Mouse (Mus musculus): ENCODE measurements around the gene Kcnj12.

The Kcnj12 gene

DNA sequence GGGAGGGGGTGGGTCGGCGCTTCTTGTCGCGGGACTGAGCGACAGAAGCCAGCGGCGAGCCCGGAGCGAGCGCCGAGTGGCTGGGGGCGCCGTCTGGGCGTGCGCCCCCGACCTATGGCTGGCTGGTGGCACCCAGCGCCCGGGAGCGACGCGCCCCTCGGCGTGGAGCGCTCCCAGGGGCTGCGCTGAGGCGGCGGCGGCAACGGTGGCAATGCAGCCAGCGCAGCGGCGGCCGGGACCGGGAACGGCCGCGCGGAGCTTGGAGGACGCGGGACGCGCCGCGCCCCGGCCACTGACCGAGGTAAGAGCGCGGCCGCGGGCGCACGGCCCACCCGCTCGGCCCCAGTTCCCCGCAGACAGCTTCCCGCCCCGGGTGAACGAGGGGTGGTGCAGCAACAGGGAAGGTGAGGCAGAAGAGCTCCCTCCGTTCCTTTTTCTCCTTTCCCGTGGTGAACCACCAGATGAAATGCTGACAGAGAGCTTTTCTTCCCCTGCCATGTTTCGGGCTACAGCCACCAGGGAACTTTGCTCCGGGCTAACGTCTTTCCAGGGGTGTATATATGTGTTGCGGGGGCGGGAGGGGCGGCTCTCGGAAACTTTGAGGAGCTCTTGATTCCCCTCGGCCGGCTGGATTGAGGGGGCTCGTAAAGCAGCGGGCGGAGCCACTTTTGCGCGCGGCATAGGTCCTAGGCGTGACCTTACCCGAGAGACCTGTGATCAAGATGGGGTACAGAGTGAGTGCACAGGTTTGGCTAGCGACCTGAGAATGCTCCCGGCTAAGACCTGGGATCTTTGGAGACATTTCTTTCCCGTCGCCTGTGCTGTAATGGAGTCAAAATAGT is at the start of gene Kcnj12:
Gene Kcnj12, plus strand, starts transcription at position 15 of the 842 bp plus-strand sequence.
- no peak for DNase-seq (ENCODE audit: low spot score)

DNA sequence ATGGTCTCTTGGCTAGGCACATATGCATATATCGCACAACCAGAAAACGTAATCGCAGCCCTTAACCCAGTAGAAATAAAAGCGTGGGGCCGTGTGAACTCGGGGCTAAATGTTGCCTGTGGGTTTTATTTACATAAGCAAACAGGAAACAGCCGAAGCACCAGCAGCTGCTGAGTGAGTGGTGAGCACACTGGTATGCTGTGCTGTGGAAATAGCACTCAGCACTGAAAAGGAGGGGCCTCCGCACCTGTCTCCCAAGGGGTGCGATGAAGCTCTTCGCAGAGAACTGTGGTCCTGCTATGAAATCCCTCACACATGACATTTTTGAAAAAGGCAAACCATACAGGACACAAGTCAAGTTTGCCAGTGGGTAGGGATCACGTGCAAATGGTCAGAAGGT is 47.3 kb upstream of the Kcnj12 start:
- no peak for DNase-seq (ENCODE audit: low spot score)

DNA sequence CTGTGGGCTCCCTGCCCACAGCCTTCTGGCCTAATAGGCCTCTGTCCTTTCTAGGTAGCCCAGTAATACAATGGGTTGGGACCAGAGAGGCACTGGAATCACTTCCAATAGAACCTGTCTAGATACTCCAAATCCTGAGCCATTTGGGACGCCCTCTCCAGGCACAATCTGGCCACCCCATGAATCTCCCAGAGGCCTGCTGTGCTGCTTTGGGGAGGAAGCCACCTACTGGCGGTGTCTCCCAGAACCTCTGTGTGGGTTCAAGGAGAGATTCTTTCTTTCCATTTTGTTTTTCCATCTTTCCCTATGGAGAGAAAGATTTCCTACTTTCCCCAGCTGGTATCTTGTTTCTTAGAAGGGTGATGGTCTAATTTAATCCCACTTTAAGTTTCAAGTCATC is 46.1 kb upstream of the Kcnj12 start:
- no peak for DNase-seq (ENCODE audit: low spot score)

DNA sequence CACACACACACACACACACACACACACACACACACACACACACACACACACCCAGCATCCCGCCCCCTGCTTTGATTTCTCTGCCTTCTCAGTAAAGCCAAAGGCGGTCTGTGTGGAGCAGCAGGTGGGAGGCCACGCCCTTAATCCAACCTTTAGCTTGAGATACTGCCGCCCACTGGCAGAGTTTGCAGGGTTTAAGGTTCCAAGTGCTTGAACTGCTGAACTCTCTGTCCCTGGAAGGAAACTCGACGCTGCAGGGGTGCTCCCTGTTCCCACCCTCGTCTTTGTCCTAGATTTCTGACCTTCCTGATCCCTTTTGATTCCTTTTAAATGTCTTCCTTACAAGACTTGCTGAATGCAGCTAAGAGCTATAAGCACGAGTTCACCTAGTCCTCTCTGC is 45.6 kb upstream of the Kcnj12 start:
- peak; percentile 60 for DNase-seq (ENCODE audit: low spot score)

DNA sequence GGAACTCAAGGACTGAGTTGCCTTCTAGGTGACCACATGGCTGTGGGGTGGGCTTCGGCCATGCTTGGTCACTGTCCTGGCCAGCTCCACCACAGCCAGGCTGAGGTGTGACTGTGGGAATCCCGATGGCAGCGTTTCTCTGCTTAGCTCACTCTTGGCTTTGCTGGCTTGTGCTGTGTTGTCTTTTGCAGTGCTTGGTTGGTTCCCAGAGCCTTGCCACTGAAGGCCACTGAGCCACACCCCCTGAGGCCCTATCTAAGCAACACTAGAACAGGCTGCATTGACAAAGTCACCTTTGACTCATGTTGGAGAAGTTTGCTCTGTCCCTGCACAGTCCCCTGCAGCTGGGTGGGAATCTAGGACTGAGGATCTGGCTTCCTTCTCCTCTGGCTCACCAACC is 45.2 kb upstream of the Kcnj12 start:
- no peak for DNase-seq (ENCODE audit: low spot score)

DNA sequence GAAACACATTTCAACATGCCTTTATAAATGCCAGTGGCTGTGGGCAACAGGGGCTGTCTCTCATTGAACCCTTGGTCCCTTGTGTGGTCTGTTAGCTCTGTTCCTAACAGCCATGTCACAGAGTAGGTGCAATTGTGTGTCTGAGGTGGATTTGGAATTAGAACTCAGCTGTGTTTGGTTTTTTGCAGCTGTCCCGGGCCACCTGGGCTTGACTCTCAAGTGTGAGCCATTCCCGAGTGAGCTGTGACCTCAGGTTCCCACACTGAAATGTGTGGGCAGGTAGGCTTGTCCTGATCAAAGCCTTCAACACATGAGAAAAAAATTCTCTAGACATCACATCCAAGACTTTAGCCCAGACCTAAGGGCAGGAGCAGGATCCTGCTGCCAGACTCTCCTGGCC is 43.7 kb upstream of the Kcnj12 start:
- no peak for DNase-seq (ENCODE audit: low spot score)

DNA sequence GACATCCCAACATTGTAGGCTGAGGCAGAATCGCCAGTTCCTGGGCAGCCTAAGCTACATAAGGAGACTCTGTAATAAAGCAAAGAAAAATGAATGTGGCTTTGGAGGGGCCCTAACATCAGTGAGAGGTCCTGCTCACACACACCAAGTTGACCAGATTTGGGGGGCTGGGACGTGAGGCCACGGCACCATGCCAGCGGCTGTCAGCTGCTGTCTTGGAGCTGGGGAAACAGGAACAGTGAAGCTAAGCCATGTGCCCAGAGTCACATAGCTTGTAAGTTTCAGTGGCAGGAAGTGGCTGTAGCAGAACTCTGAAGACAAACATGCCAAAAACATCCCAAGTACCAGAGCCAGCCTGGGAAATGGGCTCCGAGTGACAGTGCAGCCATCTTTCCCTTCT is 42.6 kb upstream of the Kcnj12 start:
- no peak for DNase-seq (ENCODE audit: low spot score)

DNA sequence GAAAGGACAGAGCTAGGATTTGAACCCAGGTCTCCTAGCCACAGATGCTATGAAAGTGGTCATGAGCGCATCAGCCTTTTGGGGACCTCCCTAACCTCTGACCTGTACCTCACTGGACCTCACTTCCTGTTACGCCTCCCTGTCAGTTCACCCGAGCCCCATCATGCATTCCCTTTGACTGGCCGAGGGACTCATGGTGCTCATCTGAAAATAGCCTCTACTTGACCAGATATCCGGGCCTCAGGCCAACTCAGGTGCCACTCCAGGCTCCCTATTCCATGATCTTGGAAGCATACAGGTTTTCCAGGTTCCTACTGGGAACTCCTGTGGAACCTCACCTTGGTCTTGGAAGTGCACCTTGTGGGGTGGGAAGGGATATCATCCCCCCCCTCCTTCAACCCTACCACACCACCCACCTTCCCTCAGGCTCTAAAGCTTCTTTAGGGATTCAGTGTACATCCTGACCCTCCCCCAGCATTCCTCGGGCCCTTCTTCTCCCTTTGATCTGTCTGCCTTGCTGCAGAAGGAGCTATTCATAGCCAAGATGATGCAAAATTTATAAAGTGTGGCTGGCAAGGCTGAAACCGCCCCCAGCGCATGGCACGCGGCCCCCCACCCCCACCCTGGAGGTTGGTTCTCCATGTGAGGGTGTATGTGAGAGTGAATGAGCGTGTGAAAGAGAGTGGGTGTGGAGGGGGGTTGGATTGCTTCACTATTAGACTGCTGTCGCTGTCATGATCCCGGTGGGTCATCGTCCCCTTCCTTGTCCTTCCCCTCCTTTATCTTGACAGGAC is 40.5 kb upstream of the Kcnj12 start:
- no peak for DNase-seq (ENCODE audit: low spot score)

DNA sequence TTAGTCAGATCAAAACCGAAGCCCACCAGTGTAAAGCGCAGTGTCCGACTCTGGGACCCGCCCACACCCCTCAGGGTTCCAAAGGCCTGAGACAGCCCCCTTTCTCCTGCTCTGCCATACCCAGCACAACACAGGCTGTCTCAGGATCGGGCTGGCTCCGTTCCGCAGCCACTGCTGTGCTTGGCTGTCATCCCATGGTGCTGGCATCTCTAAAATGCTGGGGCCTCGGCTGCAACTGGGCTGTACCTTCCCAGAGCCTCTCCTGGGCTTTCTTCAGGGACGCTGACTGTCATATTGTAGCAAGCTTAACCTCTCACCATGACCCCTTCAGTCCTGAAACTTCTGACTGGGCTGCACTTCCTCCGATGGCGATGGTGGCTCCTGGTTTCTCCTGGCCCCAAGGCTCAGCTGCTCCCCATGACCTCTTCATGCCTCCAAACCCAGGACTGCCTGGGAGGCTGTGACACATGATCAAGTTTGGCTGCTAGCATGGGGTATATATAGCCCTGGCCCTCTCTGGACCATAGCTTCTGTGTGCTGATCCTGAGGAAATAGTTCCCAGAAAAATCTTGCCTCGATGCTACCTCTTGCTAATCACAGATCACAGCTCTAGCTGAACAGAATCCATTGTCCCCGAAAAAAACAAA is 37.3 kb upstream of the Kcnj12 start:
- no peak for DNase-seq (ENCODE audit: low spot score)

DNA sequence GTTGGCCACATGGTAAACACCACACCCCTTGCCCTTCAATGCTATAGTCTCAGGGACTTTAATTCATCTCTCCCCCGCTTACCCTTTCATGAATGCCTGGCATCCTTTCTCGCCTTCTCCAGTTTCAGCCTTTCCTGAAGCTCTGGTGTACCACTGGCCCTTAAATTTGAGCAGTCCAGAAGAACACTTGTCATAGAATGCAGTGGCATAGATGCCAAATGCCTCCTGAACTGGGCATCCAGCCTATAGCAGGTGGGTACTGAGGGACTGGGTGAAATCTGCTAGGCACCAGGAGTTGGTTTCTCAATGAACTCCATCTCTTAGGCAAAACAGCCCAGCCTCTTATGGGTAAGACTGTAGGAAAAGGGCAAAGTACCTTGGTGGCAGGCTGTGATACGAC is 31.9 kb upstream of the Kcnj12 start:
- DNase-seq (ENCODE audit: low spot score): no peak

DNA sequence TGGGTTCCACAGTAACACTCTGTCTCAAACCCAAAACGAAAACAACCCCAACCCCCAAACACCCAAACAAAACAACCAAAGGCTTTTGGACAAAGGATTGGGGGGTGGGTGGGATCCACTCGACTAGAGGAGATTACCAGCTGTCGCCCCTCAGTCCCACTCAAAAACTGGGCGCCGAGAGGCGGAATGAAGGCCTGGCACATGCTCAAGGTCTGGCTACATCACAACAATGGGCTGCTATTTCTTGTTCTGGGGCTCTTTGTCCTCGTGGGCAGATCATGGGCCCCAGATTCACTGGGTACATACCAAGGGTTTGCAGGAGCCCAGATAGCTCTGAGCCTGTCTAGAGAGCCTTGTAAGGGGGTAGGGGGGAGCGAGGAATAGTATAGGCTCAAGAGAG is 19.6 kb upstream of the Kcnj12 start:
- DNase-seq (ENCODE audit: low spot score): no peak

DNA sequence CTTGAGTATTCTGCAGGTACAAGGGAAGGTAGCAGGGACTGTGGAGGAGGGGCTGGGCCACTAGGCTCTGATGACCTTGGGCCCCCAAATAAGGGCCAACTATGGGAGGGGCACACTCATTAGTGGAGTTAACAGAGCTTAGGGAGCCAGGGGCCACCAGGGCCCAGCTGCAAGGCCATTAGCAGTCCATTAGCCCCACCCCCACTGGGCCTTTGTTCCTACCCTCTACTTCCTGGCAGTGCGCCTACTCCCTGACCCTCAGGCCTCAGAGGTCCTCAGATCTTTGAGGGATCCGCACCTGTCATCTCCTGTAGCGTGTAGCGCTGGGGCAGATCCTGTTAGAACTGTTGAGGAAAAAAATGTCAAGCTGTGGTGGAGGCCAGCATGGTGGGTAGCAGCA is 18.3 kb upstream of the Kcnj12 start:
- DNase-seq (ENCODE audit: low spot score): no peak

DNA sequence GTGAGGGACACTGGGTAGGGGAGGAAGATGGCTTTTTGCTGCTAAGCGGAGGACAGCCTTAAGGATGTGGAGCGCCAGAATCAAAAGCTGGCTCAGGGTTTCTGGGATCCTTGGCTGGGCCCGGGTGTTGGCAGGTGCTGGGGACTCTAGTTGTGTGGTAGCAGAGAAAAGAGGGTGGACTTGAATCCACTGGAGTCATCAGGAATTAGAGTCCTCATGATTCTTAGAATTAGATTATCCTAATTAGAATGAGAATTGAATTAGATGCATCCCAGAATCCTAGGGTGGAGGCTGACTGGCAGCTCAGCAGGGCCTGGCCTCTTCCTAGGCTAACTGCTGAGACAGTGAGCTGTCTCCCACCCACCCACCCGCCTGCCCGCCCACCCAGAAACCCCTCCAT is 17.6 kb upstream of the Kcnj12 start:
- DNase-seq (ENCODE audit: low spot score): no peak

DNA sequence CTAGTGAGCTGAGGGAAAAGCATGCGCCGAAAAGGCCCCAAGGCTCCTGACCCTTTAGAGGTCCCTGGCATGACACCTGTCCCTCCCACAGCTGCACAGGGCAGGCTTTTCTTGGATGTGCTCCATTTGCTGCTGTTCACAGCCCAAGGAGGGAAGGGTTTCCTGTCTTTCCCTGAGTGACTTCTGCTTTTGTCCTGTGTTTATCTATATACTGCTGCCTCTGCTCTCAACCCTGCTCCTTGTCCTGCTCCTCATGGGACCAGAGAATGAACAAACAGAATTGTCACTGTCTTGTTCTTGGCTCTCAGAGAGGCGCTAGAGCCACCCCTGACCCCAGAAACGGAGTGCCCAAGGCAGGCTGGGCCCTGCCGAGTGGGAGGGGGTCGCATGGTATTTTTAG is 17.0 kb upstream of the Kcnj12 start:
- DNase-seq (ENCODE audit: low spot score): no peak

DNA sequence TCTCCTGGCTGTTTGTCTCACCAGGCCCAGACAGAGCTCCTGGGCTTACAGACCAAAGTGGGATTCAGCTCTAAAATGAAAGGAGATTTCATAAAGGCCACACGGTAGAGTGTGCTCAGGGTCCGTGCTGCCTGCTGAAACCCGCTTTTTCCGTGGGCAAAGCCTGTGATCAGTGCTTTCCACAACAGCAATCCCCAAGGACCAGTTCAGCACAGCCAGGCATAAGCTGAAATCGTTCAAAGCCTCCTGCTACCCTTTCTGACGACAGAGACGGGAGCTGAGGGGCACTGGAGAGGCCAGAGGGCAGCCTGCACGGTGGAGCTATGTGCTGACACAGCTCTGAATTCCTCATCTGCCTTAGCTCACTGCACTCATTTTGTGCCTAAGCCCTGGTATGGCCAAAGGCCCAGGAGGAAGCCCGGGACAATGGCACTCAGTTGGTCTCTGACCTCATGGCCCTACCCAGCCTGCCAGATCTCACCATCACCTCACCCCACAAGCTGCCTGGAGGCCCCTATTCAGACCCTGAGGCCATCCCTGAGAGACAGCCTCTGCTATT is 10.5 kb upstream of the Kcnj12 start:
- DNase-seq (ENCODE audit: low spot score): no peak

DNA sequence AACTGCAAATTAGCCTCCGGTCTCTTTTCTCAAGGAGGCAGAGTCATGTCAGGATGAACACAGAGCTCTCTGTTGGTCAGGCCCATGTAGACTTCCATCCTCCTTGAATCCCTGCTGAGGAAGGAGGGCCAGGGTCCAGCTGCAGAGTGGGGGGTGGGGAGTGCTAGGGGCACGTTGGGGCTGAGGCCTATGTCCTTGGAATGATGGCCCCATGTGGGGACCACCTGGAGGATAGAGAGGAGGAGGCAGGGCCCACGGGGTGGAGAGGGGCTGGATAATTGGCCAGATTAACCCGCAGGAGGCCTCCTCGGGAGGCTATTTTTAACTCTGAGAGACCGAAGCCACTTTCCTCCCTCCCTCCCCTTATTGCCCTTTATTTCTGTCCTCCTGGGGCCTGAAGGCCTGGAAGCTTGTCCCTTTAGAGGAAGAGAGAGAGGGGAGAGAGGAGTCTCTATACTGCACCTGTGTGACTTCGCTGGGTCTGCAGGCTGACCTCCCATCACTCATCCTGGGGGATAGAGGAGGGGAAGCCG is 5.4 kb upstream of the Kcnj12 start:
- DNase-seq (ENCODE audit: low spot score): no peak

DNA sequence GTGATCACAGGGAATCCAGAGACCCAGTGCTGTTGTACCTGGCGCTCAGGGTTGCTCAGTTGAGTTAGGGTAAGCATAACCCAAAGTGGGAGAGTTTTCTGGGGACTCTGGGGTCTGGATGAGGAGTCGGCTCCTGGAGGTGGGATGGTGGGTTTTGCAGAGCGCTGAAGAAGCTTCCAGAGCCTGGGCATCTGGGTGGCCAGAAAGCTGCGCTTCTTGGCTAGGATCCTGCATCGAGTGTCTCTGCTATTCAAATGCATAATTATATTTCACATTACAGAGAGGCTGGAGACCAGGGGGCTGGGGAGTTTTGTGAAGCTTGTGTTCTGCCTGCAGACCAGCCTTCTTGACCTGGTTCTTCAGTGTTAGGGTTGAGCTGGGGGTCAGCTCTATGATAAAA is 1.2 kb upstream of the Kcnj12 start:
- DNase-seq (ENCODE audit: low spot score): no peak

DNA sequence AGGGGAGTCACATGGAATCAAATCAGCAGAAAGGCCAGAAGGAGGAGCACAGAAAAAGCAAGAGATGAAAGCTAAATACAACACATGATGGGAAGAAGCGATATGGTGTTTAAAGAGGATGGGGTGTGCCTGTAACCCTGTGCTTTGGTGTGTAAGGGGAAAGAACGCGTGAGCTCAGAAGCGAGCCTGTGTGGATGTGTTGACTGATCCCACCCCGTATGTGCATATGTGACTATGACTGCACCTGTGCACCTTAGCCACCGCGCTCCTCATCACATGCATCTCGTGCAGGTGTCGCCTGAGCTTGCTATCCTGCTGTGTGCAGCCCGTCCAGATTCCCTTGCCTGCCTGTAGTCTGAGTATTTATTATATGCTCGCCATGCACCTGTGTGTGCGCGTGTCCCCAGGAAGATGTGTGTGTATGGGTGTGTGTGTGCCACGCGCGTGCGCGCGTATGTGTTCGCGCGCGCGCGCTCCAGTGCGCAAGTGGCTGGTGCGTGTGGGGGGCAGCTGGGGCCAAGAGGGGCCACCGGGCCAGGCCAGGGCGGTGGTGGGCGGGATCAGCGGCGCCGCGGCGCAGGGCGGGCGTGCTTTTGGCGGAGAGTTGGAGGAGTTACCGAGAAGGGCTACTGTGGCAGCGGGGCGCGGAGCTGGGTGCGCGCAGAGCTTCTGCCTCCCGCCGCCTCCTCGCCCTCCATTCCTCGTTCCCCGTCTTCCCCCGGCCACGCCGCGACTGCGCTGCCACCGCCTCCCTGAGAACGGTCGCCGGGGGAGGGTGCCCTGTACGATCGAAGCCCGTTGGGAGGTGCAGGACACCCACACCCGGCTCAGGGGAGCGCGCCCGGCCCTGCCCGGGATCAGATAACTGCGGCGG is 451 bp upstream of the Kcnj12 start:
- DNase-seq (ENCODE audit: low spot score): peak; percentile 62

DNA sequence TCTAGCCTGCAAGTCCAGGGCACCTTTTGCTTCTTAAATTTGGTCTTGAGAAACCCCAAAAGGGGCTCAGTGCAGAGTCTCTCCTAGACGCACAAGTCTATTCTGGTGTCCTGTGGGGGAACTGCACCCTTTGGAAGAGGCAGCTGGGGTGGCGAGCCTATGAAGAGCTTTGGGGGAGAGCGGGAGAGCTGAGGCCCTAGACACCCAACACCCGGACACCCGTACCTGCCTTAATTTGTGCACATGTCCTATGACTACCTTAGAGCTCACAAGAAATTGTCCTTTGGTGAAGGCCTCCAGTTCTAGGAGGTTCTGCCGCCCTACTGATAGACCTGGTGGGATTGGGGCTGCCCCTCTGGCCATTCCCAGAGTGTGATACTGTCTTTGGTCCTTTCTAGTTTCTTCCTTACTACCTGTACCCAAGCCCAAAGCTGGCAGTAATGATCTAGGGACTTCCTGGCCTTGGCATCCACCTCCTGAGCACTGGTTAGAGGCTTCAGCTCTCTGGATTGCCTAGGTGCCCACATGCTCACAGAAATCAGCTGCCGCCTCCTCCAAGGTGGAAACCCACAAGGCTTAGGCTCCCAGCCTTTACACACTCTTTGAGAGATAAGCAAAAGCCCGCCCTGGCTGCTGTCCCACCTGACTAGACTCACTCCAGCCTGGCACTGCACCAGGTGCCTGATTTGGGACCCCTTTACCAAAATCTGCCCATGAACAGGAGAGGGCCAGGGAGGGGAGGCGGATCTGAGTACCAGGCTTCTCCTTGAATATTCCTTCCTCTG is 1.2 kb downstream of the Kcnj12 start:
- no peak for DNase-seq (ENCODE audit: low spot score)

DNA sequence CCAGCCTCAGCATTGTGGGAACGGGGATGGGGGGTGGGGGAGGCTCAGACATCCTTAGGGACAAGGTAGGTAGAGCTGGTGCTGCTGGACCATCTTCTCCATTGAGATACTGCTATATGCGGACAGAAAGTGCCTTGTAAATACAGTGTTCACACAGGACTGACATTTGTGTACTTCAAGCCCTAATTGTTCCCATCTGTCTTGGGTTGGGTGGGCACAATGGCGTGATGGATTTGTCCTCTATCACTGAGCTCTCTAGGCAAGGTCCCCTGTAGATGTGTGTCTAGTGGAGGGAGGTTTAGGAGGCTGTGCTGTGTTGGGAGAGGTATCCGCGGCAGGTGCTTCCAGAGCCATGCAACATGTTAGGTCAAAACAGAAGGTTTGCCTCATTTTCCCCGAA is 2.0 kb downstream of the Kcnj12 start:
- DNase-seq (ENCODE audit: low spot score): no peak

DNA sequence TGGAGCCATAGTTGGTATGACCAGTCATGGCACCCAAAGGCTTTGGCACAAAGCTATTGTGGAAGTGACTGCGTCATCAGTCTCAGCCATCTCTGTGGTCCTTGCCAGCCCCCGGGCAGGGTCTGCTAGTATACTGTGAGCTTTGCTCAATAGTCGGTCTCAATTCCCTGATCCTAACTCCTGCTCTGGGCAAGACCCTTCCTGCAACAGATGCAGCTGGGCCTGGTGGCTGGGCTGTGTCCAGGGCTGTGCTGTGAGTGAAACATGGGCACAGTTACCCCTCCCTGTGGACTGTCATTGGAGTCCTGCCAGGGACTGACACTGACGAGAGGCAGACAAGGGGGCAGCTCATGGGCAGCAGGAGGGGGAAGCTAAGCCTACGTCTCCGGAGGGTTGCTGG is 2.6 kb downstream of the Kcnj12 start:
- DNase-seq (ENCODE audit: low spot score): no peak

Data from retina, embryonic 14.5 days (tissue).